Mouse (Mus musculus): ENCODE results near the gene Mark4.

Mark4 gene

DNA sequence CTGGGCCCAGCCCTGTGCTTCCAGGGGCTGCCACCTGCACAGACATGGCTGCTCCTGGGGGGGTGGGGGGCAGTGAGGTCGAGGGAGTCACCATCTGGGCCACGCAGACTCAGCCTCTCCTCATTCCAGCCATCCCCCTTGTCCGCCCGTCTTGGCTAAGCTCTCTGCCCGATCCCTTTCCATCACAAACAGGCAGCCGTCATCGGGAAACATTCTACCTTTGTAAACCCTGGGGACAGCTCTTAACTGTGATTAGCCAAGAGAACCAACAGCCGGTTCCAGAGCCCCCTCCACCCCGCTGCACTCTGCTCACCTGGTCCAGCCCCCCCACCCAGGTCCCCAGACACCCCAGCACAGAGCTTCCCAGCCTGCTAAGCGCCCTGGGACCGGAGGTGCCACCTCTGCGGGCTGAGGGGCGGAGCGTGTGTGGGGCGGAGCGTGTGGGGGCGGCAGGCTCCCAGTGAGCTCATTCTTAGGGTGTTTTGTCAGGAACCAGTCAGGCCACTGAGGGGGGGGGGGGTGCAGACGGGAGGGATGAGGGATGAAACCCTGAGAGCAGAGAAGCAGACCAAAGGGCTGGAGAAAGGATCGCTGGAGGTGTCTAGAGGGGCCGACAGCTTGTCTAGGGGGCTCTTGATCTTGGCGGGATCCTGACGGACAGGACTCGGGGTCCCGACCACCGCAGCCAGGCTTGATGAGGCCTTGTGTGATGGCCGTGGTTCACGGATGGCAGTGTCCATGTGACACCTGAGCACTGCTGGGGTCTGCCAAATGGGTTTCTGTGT lies 58.9 kb downstream of the Mark4 start:
- ATAC-seq (ENCODE audit: low TSS enrichment) = no peak

- no peak for ATAC-seq (ENCODE audit: low TSS enrichment)
These were observed 64.1 kb downstream of the Mark4 start for GRCm38 (mm10) chr7:19394484-19394883.

- ATAC-seq (ENCODE audit: low TSS enrichment) = 0 out of 2 replicates have a peak, but pooled peaks have one; percentile 39
These were observed 69.8 kb downstream of the Mark4 start for GRCm38 (mm10) chr7:19388699-19389413.

GRCm38 (mm10) chr7:19383708-19384107 lies 74.9 kb downstream of the Mark4 start:
- no peak for ATAC-seq (ENCODE audit: low TSS enrichment)

GRCm38 (mm10) chr7:19382166-19382541 lies 76.5 kb downstream of the Mark4 start:
- peak; percentile 51; the same call in 1 of the 2 replicates for ATAC-seq (ENCODE audit: low TSS enrichment)

- peak; percentile 97 for ATAC-seq (ENCODE audit: low TSS enrichment)
These were observed 77.0 kb downstream of the Mark4 start, which contains the start of gene Ercc2 for GRCm38 (mm10) chr7:19381377-19382165. Ercc2 (plus strand) TSS chr7:19382010.

- no peak for ATAC-seq (ENCODE audit: low TSS enrichment)
These were observed 80.6 kb downstream of the Mark4 start for GRCm38 (mm10) chr7:19378049-19378448.

DNA sequence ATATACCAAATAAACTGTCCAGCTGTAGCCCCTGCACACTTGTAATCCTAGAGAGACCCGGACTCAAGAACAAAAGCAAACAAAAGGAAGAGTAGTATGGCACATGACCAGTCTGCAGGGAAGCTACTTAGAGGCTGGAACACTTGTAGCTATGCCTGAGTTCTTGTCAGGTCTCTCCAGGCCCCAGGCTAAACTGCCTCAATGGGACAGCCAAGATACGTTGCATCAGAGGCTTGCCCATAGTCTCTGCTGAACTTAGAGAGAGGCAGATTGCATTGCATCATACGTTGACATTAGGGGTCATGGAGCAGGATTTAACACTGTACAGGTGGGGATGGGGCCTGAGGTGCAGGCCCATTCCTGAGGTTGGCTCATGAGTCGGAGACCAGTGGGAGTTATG lies 82.6 kb downstream of the Mark4 start:
- ATAC-seq (ENCODE audit: low TSS enrichment) = no peak

- no peak for ATAC-seq (ENCODE audit: low TSS enrichment)
These were observed 83.3 kb downstream of the Mark4 start for GRCm38 (mm10) chr7:19375368-19375767.
